Mouse (Mus musculus): Measurements from ENCODE around the gene Vmn2r74. TPM values are rescaled to one million over a fixed set of nuclear protein-coding genes. Genes with fewer than 3 reads are reported as not detected.

Vmn2r74 gene
- polyA plus RNA-seq (2012; ENCODE audit: low replicate concordance), result not detected in 2 replicates

GRCm38 (mm10) chr7:85961529-85961928 lies at the start of gene Vmn2r74:
TSS of gene Vmn2r74 (minus strand) at chr7:85961629.

Other genes with a start within 250 kb of the Vmn2r74 start
- gene Vmn2r72, start 206.5 kb downstream of the Vmn2r74 start, polyA plus RNA-seq (2012; ENCODE audit: low replicate concordance), result not detected in 2 replicates
- gene Vmn2r73, start 85.4 kb downstream of the Vmn2r74 start, polyA plus RNA-seq (2012; ENCODE audit: low replicate concordance), result not detected in 2 replicates
- gene Vmn2r75, start 210.1 kb upstream of the Vmn2r74 start, polyA plus RNA-seq (2012; ENCODE audit: low replicate concordance), result not detected in 2 replicates

Data from hematopoietic multipotent progenitor cell, adult 10-12 weeks (in vitro differentiated cells).